Mouse (Mus musculus) bone marrow, adult 2 months (tissue): ENCODE measurements around the gene Itpripl2. TPM values are rescaled to one million over a fixed set of nuclear protein-coding genes. Genes with fewer than 3 reads are reported as not detected.

Experiments used
- H3K27ac ChIP-seq: fragments of 200-500 bp; 2 replicates; pipeline ENCODE4 v1.5.1; 2012; ENCODE audit warnings: low read depth, mild to moderate bottlenecking, control low read depth, inconsistent platforms, low read length; ENCODE audit not compliant: control insufficient read depth, poor library complexity, insufficient read depth
- H3K4me1 ChIP-seq: fragments of 200-500 bp; 2 replicates; pipeline ENCODE4 v1.6.1; 2011; ENCODE audit warnings: low read length; ENCODE audit not compliant: control insufficient read depth, insufficient read depth
- H3K4me3 ChIP-seq: fragments of 200-500 bp; replicated peaks from 2 replicates; pipeline ENCODE3; 2011; ENCODE audit warnings: mild to moderate bottlenecking, low read depth, low read length, control low read depth; ENCODE audit not compliant: control insufficient read depth
- CTCF ChIP-seq: fragments of 200-500 bp; IDR thresholded peaks from 2 replicates; pipeline ENCODE4 v1.5.1; 2011; ENCODE audit warnings: low read length, control low read depth; ENCODE audit not compliant: control insufficient read depth, insufficient read depth
- POLR2A ChIP-seq: fragments of 200-500 bp; IDR thresholded peaks from 2 replicates; pipeline ENCODE4 v1.6.1; 2011; ENCODE audit warnings: low read depth, mild to moderate bottlenecking, control low read depth, low read length, borderline replicate concordance; ENCODE audit not compliant: control insufficient read depth
- WGBS: fragments of 180-500 bp; shearing (Covaris S2); methylation state at CpG from one replicate; pipeline ENCODE4 v1.1.7; 2018; 5-methylcytosine and 5-hydroxymethylcytosine counted together
- polyA plus RNA-seq: library from polyadenylated mRNA; stranded (reverse); fragments of >200 nt; gene quantifications from 2 replicates; pipeline ENCODE4 v1.2.4, GENCODE M21; 2011; ENCODE audit warnings: low replicate concordance; ENCODE audit not compliant: missing spikeins, insufficient read depth, insufficient read length

Gene Itpripl2
- polyA plus RNA-seq, 1 experiment: 13.8 TPM

DNA sequence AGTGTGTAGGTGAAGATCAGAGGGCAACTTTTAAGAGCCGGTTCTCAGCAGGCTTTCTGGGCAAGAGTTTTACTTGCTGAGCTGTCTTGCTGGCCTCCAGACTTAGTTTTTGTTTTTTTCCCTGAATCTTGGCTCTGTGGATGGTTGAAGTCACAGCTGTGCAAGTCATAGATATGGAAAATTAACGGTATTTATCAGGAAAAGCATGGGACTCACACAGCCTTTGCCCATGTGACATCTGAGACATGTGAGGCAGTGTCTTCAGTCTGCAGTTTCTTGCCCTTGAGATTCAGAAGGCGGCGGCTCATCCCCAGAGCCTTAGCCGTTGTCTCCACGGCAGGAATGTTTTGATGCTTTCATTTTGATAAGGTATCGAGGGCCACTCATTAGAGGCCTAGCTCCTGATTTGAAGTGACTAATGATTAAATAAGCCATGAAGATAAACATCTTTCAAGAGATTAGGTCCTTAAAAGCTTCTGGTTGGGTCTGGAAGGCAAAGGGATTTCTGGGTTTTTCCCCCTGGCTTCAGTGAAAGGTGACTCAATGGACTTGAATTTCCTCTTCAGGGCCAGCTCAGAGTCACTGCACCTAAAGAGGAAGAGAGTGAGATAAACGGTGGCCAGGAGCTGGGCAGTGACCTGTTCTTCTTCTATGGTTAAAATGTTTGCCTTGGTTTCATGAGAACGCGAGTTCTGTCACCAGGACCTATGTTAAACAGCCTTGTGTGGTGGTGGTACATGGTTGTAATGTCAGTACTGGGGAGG, 10.5 kb downstream of the Itpripl2 start:
- no peak overlapping the region for H3K27ac ChIP-seq
- TF ChIP-seq POLR2A (no peak), CTCF (no peak)

DNA sequence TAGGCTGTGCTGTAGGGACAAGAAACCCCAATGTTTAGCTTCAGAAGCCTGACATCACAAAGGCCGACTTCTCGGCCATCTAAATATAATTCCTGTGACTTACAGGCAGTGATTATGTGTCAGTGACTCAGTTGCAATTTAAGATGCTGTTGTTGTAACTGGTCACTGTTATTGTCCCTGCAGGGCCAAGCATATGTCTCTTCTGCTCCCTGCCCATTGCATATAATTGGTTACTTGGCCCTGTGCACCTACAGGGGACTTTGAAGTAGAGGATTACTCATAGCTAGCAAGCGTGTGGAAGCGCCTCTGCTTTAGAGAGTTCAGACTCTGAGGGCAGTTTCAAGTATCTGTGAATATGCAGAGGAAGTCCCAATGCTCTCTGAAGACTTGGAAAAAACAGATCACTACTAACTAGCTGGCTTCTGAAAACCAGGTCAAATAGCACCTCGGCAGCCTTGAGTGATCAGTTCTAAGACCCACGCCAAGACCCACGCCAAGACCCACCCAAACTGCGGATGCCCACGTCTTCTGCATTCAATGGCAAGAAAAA, 11.5 kb downstream of the Itpripl2 start:
- H3K4me1 ChIP-seq: no peaks in the 10 kb centered on the region; the same call in 1 of the 2 replicates
- 85% methylated on average over 9 of the region's 9 CpGs for WGBS
- no peak for TF ChIP-seq POLR2A
- TF ChIP-seq CTCF: no peak
- no peak overlapping the region for H3K4me3 ChIP-seq
- no peak overlapping the region for H3K27ac ChIP-seq

More for the DNA sequence above, 10.5 kb downstream of the Itpripl2 start:
- H3K4me3 ChIP-seq: no peak overlapping the region
- H3K4me1 ChIP-seq: no peaks in the 10 kb centered on the region; the same call in 1 of the 2 replicates
- 70% methylated on average over 10 of the region's 10 CpGs for WGBS

DNA sequence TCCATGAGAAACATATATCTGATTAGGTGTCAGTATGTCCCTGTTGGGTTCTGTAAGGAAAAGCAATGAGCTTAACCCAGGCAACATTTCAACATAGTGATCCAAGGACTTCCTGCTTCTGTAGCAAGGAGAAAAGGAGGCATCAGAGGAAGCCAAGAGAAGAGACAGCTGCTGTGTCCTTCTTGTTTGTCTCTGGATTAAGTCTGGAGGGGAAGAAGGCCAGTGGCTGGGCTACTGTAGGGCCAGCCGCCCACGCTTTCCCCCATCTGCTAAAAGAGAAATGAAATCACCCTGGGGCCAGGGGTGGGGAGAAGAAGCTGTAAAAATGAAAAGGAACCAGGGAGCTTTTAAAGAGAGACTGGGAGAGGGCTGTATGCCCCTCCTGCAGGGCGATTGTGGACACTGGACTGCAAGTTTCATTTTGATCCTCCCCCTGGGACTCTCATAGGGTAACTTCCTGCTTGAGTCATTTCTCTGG, 12.9 kb downstream of the Itpripl2 start:
- Histone ChIP-seq H3K4me1 (no peaks in the 10 kb centered on the region; the same call in 1 of the 2 replicates), H3K27ac (no peak overlapping the region), H3K4me3 (no peak overlapping the region)
- 45% methylated on average over 3 of the region's 3 CpGs for WGBS
- TF ChIP-seq POLR2A: no peak
- no peak for TF ChIP-seq CTCF

- no peaks in the 10 kb centered on the region; the same call in 1 of the 2 replicates for H3K4me1 ChIP-seq
- H3K27ac ChIP-seq: no peak overlapping the region
- H3K4me3 ChIP-seq: no peak overlapping the region
- WGBS: 79% methylated on average over 5 of the region's 5 CpGs
- no peak for TF ChIP-seq POLR2A
- no peak for TF ChIP-seq CTCF
These were observed 15.3 kb downstream of the Itpripl2 start for GRCm38 (mm10) chr7:118476428-118476827.

DNA sequence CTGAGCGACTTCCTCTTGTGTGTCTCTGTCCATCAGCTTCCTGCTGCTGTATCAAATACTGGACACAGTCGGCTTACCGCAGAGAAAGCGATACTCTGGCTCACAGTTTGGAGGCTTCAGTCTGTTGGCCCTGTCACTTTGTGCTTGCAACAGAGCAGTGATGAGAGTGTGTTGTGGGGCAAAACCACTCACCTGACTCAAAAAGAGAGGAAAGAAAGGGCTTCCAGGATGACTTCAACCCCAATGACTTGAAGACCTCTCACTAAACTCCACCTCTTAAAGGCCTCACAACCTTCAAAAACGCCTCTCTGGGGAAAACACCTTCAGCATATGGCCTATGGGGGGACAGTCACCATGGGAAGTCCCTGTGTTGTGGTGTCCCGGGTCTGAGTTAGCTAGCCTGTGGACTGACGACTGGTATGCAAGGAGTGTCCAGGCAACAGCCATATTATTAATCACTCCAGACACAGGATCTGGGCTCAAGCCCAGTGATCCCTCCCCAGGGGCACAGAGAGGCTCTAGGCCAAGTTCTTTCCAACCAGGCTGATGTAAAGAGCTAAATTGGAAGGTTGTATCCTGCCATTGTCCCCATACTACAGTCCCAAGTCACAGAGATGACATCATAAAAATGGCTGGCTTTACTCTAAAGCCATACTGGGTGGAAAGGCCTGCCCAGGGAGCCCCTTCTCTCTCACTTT, 16.6 kb downstream of the Itpripl2 start:
- 71% methylated on average over 7 of the region's 7 CpGs for WGBS
- Histone ChIP-seq H3K4me3 (no peak overlapping the region), H3K4me1 (no peaks in the 10 kb centered on the region; the same call in 1 of the 2 replicates), H3K27ac (no peak overlapping the region)
- no peak for TF ChIP-seq POLR2A
- TF ChIP-seq CTCF: no peak

DNA sequence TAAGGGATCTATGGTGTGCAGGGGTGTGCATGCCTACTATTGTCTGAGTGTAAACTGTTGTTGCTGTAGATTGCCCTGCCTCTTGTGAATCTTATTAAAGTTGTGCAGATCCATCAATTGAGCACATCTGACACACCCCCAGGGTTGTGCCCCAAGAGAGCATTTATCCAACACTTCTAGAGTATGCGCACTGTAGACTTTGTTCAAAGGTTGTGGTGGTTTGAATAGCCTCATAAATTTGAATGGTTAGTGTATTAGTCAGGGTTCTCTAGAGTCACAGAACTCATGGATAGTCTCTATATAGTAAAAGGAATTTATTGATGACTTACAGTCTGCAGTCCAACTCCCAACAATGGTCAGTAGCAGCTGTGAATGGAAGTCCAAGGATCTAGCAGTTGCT, 18.9 kb downstream of the Itpripl2 start:
- Histone ChIP-seq H3K4me1 (no peaks in the 10 kb centered on the region), H3K4me3 (no peak overlapping the region), H3K27ac (no peak overlapping the region)
- WGBS: 96% methylated on average over 1 of the region's 1 CpGs
- TF ChIP-seq CTCF: no peak
- TF ChIP-seq POLR2A: no peak

DNA sequence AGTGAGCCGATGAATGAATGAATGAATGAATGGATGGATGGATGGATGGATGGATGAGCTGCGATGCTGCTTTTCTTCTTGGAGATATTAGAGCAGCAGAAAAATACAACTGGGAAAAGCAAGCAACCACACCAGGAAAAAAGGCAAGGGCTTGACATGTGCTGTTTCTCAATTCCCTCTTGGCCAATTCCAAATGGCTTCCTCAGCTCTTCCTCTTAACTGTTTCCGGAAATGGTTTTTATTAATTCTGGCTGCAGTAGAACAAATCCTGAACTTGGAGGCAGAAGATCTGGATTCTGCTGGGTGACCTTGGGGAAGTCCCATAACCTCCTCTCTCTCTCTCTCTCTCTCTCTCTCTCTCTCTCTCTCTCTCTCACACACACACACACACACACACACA, 23.7 kb downstream of the Itpripl2 start:
- no peak for TF ChIP-seq POLR2A
- TF ChIP-seq CTCF: no peak
- Histone ChIP-seq H3K4me1 (no peaks in the 10 kb centered on the region; the same call in none of the 2 replicates), H3K4me3 (no peak overlapping the region), H3K27ac (no peak overlapping the region)
- 73% methylated on average over 3 of the region's 3 CpGs for WGBS

DNA sequence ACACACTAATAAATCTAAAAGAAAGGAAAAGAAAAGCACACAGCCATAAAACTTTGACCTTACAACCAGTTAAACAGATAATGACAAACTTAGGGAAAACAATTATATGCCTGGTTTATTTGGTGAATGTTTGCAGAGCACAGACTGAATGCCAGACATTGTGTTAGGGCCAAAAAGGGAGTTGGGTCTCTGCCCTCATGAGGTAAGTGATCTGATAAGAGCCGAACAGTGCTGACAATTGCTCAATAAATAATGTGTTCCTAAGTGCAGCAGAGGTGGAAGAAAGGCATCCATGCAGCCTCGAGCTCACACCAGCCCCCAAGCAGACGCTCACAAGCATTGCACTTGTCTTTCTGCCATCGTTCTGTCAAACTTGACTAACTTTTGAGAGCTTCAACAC, 27.3 kb downstream of the Itpripl2 start:
- TF ChIP-seq POLR2A (no peak), CTCF (no peak)
- H3K4me1 ChIP-seq: no peaks in the 10 kb centered on the region; the same call in none of the 2 replicates
- H3K4me3 ChIP-seq: no peak overlapping the region
- WGBS: 52% methylated on average over 4 of the region's 4 CpGs
- no peak overlapping the region for H3K27ac ChIP-seq
